Mouse (Mus musculus): Measurements from ENCODE around the gene Dpysl5. TPM values are rescaled to one million over a fixed set of nuclear protein-coding genes. Genes with fewer than 3 reads are reported as not detected.
A peak's percentile ranks its signal among the peaks of the same experiment; 100 is the strongest.
"Not testable (repeated sequence)": the region's sequence is repeated elsewhere in the genome, so short reads cannot be mapped to it uniquely, and the experiment has no call there.

Dpysl5 gene
- total RNA-seq (2015; ENCODE audit: low replicate concordance) (not detected in 2 replicates), total RNA-seq (2017; ENCODE audit: low replicate concordance) (0.09 TPM in 1 of 2 replicates, not detected in the other)

DNA sequence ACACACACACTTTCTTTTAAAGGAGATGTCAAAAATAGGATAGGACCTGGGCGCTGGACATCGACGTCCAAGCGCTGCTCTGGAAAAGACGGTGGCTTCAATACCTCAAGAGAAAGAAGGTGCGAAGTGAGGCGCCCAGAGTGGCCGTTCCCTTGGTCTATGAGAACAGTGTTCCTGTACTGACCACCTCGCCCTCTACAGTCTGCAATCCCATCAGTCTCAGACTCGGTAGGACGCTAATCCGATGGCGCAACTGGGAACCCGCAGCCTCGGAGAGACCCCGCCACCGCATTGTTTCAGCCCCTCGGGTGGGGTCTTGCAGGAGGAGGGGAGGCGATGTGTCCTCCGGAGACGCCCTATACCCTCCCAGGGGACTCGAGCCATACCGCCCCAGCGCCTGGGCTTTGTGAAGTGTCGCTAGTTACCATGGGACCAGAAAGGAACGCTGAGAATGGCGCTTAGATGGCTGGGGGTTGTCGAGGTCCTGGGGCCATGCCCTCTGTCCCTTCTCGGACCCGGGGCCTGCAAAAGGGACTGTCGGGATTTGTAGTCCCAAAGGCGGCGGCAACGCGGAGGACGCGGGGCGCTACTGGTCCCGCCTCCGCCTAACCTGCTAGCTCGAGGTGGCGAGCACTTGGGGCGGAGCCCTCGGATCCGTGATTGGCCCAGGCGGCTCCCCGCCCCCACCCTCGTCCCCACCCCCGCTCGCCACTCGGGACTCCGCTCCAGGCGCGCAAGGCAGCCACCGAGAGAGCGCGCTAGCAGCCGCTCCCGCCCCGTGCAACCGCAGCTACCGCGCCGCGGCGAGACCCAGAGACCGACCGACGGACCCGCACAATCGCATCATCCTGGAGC, at the start of gene Dpysl5:
Gene Dpysl5, plus strand, starts transcription at position 418 of the 855 bp plus-strand sequence.
- peak; percentile 54 for ATAC-seq (replicated peaks; ENCODE audit: low FRiP score, poor library complexity, severe bottlenecking)

DNA sequence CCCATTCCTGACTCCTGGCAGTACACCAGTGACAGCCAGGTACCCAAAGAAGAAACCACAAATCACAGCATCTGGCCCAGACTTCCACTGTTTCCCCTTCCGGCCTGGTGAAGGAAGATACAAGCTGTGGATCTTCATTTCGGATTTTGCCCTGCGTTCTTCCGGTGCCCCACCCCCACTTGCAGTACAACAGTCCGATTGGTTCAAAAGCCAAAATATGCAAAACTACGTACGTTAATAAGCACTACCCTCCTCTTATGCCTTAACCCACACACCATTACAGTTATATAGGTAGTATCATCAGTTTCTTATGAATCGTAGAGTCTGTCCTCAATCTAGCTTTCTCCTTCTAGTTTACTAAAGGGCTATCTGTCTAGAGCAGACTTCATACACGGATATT, 46.0 kb upstream of the Dpysl5 start:
- ATAC-seq (replicated peaks; ENCODE audit: low FRiP score, poor library complexity, severe bottlenecking): no peak

DNA sequence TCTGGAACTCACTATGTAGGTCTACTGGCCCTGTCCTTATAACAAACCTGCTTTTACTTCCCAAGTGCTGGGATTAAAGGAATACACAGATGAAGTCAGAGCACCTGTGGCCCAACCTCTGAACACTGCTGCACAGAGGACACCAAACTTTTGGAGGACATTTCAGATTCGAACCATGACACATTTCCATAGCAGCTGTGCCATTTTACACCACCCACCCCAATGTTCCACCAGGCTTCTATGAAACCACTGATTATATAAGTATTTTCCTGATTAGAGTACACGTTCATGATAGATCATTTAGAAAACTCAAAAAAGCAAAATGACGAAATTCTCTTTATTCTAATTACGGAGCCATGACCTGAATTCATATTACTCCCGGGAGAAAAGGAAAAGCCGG, 45.4 kb upstream of the Dpysl5 start:
- no peak for ATAC-seq (replicated peaks; ENCODE audit: low FRiP score, poor library complexity, severe bottlenecking)

DNA sequence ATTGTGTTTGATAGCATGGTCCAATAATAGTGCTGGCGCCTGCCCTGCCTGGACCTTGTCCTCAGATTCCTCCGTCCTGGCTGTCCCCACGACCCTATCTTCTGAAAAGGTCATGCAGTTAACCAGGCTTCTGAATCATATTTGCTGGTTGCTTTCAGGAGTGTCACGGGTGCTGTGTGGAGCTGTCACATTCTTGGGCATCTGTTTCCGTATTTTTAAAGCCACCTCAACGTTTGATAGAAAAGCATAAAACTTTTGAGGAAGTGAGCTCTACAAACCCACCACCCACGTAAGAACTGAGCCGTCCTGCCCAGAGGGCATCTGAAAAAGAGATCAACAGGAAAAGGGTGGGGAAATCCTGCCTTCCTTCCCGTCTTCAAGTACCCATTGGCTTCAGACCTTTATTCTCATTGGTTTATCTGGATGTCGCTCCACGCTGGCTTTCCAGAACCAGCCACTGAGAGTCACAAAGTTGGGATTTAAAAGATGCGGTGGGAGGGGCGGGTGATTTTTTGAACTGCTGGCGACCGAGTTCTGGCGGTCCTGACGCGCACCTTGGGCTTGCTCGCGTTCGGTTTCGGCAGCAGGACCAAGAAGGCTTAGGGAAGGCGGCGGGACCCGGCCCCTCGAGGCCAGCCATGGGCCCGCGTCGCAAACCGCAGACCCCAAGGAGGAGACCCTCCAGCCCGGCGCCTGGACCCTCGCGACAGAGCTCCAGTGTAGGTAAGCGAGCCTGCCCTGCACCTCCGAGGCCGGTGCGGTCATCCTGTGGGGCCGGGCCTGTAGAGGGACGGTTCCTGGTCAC, 44.8 kb upstream of the Dpysl5 start, which contains the start of gene Cenpa:
Gene Cenpa, plus strand, starts transcription at position 387 of the 805 bp plus-strand sequence.
- ATAC-seq (replicated peaks; ENCODE audit: low FRiP score, poor library complexity, severe bottlenecking): peak; percentile 94

DNA sequence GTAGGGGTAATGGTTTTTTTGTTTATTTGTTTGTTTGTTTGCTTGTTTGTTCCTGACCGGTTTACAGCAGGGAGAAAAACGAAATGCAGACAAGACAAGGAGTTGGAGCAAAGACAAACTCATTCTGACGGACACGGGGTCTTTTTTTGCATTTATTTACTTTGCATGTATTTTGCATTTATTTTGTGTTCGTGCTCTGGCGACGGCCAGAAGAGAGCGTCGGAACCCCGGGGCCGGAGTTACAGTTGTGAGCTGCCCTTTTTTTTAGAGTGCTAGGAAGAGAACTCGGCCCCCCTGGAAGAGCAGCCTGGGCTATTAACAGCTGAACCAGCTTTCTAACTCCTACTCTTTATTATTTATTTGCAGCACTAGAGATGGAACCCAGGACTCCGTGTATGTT, 44.1 kb upstream of the Dpysl5 start:
- no peak for ATAC-seq (replicated peaks; ENCODE audit: low FRiP score, poor library complexity, severe bottlenecking)

DNA sequence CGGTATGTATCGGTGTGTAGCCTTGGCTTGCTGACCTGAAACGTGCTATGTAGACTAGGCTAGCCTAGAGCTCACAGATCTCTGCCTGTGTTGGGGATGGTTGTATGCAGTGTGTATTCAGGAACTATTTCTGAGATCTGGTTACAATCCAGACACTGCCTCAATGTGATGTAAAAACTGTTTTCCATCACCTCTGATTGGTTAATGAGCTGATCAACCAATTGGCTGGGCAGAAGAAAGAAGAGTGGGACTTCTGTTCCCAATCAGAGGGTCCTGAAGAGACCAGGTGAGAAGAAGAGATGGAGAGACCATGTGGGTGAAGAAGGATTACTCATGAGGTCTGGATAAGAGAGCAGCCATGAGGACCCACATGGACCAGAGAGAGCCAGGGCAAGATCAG, 43.7 kb upstream of the Dpysl5 start:
- ATAC-seq (replicated peaks; ENCODE audit: low FRiP score, poor library complexity, severe bottlenecking): no peak

DNA sequence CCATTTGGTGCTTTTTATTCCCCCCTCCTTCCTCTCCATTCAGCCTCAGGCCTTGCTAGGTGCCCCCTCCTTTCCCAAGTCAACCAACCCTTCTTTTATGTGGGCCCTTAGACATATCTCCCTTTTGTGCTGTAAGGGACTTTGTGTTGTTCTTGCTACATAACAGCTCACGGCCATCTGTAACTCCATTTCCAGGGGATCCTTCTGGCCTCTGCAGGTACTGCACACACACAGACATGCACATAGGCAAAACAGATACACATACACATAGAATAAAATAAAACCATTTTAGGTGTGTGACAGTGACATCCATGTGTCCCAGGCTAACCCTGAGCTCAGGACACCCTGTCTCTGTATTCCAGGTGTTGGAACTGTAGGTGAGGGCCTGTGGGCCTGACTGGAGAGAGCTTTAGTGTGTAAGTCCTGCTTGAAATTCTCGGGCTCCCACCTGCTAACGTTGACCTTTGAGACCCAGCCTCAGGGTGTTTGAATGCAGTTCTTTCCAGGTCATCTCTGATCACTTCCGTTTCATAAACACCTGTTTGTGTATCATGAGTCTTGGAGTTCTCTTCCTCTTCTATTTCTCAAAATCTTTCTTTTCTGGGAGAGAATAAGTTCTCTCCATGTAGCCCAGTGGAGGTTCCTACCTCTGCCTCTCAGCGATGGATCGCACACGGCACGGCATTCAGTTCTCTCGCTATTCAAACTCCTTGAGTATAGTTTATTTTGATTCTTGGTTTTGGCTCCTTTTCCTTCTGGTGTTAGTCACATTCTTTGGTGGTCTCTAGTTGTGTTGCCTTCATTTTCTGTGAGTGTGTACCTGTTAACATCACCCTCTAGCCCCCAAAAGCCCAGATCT, 42.5 kb upstream of the Dpysl5 start:
- ATAC-seq (replicated peaks; ENCODE audit: low FRiP score, poor library complexity, severe bottlenecking): no peak

DNA sequence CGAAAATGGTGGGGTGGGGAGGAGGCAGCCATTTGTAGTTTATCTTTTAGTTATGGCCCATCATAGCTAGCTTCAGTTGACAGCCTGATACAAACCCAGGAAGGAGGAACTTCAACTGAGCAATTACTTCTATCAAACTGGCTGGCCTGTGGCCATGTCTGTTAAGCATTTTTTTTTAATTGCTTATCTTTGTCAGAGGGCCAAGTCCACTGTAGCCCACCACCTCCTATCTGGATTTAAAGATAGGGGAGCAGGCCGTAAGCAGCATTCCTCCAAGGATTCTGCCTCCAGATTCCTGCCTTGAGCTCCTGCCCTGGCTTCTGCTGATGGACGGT, 41.9 kb upstream of the Dpysl5 start:
- ATAC-seq (replicated peaks; ENCODE audit: low FRiP score, poor library complexity, severe bottlenecking): no peak

DNA sequence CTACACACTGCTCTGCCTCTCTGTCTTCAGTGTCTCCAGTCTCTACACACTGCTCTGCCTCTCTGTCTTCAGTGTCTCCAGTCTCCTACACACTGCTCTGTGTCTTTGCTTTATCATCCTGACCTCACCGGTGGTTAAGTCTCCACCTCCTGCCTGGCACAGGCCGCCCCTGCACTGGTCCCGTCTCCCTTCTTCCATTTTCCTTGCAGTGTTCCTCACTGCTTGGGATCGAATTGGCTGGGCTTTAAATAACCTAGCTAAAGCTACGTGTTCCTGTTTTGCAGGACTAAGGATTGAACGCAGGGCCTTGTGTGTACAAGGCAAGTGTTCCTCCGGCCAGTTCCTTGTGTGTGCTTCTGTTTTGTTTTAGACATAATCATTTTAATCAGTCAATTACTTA, 41.3 kb upstream of the Dpysl5 start:
- no peak for ATAC-seq (replicated peaks; ENCODE audit: low FRiP score, poor library complexity, severe bottlenecking)

DNA sequence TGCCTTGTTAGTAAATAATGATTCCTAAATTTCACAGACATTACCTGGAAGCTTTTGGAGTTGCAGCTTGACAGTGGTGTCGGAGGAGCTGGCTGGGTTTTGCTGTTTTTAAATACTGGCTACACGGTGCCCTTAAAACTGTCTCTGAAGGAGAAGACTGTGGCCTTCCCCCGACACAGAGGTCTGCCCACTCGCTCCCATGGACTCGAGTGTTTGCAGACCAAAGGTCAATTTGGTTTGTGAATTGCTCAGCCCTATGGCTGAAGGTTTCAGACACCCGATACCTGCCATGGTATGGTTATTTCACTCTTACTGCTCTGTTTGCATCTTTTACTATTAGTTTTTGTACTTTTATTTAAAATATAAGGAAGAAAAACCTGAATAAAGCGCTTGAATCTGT, 37.4 kb upstream of the Dpysl5 start:
- ATAC-seq (replicated peaks; ENCODE audit: low FRiP score, poor library complexity, severe bottlenecking): no peak

DNA sequence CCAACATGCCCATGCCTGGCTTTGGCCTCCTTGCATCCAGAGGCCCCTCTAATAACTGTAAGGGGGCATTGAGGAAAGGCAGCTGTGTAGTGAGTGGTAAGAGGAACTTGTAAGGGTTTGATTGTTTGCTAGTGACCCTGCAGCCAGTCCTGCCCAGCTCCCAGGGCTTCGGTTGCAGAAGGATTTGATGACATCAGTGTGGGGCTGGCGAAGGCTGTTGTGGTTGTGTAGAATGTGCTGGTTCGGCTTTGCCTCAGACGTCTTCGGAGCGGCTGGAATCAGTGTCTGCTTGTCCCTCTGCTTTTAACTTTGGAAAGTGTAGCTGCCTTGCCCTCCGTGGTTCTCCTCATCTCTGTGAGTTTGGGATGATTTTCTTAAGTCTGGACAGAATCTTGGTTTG, 34.6 kb upstream of the Dpysl5 start:
- no peak for ATAC-seq (replicated peaks; ENCODE audit: low FRiP score, poor library complexity, severe bottlenecking)

DNA sequence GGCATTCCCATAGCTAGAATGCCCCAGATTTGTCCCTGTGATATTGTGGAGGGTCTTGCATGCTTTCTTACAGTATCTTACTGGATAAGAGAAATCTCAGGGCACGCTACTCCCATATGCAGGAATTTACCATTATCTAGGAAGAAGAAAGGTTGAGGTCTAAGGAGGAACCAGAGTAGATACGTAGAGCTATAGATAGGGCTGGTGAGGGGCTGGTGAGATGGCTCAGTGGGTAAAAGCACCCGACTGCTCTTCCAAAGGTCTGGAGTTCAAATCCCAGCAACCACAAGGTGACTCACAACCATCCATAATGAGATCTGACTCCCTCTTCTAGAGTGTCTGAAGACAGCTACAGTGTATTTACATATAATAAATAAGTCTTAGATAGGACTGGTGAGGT, 33.3 kb upstream of the Dpysl5 start:
- ATAC-seq (replicated peaks; ENCODE audit: low FRiP score, poor library complexity, severe bottlenecking): not testable (repeated sequence)

DNA sequence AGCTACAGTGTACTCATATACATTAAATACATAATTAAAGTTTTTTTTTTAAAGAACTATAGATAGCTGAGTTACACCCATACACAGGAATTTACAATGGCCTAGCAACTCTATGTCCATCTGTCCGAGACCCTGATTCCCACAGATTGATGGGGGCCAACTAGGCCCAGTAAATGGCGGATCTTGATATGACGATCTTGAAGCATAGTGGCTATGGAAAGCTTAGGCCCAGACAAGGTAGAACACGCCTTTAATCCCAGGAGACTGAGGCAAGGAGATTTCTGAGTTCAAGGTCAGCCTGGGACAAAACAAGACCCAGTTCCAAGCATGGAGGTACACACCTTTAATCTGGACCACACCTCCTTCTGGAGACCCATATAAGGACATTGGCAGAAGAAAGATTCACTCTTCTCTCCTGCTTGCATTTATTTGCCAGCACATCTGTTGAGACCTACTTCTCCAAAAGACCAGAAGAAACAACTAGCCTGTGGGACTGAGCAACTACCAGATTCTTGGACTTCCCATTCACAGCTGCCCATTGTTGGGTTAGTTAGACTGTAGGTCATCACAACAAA, 32.6 kb upstream of the Dpysl5 start:
- ATAC-seq (replicated peaks; ENCODE audit: low FRiP score, poor library complexity, severe bottlenecking): no peak

DNA sequence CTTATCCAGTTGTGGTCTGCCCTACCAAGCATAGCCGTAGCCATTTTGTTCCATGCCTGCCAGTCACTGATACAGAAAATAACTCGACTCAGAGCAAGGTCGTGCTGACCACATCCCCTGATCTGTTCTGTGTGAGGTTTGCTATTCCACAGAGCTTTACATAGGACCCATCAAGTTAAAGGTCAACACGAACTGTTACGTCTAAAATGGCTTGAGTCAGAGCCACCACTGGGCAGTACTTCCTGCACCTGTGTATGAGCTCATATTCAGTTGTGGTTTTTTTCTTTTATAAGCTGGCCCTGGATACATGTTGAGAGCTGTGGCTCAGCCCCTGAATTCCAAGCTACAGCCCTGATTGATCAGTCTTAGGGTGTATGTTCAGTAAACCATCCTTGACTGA, 31.8 kb upstream of the Dpysl5 start:
- ATAC-seq (replicated peaks; ENCODE audit: low FRiP score, poor library complexity, severe bottlenecking): no peak

DNA sequence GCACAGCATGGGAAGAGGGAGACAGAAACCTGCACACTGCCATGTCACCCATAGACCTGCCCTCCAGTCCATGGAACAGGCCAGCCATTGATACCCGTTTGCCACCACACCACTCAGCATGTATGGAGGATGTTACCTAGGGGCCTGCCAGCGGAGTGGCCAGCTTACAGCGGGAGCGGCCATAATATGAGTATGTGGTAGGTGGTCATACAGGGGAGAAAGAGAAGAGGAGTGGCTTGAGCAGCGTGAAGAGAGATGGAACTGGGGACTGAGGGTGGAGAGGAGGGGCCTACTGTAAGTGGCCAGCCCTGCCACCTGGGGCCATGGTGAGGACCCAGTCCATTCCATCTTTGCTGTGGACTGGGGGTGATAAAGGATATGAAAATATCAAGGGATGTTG, 29.4 kb upstream of the Dpysl5 start:
- ATAC-seq (replicated peaks; ENCODE audit: low FRiP score, poor library complexity, severe bottlenecking): no peak

DNA sequence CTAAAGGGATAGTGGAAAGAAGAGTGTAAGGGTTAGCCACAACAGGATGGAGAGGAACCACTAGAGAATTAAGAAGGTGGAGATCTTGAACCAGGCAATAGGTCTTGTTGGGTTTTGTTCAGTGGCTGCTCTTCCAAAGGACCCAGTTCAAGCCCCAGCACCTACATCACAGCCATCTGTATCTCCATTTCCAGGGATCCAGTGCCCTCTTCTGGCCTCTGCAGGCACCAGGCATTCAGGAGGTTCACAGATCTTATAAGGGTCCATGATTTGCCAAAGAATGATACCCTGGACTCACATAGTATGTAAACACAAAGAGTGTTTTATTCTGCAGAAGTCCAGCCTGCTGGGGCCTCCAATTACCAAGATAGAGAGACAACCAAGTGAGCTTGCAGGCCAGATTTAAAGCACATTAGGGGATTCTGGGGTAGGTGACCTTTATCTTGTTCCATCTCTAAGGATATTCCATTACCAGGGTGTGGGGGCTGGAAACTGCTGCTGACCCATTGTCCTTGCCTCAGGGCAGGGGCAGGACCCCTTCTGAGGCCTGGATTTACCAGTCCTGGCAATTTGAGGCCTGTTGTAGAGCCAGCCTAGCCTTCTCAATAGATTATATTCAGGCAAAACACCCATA, 28.3 kb upstream of the Dpysl5 start:
- ATAC-seq (replicated peaks; ENCODE audit: low FRiP score, poor library complexity, severe bottlenecking): no peak

DNA sequence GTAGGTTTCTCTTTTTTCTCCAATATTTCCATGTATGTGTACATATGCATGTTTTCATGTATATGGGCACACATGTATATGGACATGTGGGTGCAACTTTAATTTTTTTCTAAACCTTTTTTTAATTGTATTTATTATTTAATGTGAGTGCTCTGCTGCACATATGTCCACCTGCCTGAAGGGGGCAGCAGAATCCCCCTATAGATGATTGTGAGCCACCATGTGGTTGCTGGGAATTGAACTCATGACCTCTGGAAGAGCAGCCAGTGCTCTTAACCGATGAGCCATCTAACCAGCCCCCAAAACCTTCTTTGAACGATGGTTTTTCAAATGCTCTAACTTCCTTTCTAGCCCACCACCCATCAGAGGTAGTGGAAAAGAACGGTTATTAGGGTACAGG, 27.4 kb upstream of the Dpysl5 start:
- no peak for ATAC-seq (replicated peaks; ENCODE audit: low FRiP score, poor library complexity, severe bottlenecking)

DNA sequence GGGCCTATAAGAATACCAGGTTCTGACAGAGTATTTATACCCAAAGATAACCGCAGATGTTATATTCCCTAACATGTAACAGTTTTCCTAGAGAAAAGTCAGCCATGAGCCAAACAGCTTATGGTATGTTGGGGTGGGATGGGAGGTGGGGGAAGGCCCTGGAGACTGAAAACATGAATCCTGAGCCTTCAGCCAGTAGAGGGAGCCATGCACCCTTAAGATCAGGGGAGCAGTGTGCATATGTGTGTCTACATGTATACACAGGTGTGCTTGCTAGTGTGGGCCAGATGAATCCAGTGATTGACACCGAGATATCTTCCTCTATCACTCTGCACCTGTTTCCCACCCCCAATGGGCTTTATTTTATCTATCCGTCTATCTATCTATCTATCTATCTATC, 24.6 kb upstream of the Dpysl5 start:
- ATAC-seq (replicated peaks; ENCODE audit: low FRiP score, poor library complexity, severe bottlenecking): no peak

DNA sequence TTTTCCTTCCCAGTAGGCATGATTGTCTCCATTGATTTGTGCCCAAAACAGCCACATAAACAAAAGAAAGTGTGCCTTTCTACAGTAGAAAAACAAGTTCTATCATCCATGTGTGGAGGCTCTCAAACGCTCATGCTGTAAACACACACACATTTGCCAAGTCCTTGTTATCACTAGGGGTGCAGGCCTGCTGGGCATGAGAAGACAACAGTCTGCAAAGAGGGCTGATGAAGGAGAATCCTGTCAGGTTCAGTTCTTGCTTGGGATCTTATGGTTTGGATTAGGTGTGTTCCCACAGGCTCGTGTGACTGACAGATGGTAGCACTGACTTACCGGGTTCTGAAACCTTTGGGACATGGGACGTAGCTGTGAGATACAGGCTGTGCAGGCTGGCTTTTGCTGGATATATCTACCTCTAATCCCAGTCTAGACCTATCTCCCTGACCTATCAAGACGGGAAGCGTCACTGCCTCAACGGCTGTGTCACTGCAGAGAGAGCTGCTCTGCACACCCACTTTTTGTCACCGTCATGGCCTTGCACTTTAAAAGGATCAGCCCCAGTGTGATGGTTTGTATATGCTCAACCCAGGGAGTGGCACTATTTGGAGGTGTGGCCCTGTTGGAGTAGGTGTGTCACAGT, 10.9 kb upstream of the Dpysl5 start:
- peak; percentile 62 for ATAC-seq (replicated peaks; ENCODE audit: low FRiP score, poor library complexity, severe bottlenecking)

Measured in erythroblast, adult 5-6 weeks (primary cell).